Mouse (Mus musculus) urinary bladder, adult 2 months (tissue): Measurements from ENCODE around the gene Scand1. TPM values are rescaled to one million over a fixed set of nuclear protein-coding genes. Genes with fewer than 3 reads are reported as not detected.

Experiments
- polyA plus RNA-seq: library from polyadenylated mRNA; depleted of rRNA; stranded (reverse); fragments of >200 nt; gene quantifications from 2 replicates; pipeline ENCODE4 v1.2.3, GENCODE M21; 2012; rRNA removed

The Scand1 gene
- polyA plus RNA-seq, 1 experiment, result 72.5 TPM

Other genes with a start within 250 kb of the Scand1 start
- gene Spag4, start 247.5 kb downstream of the Scand1 start, polyA plus RNA-seq, result 4.4 and 5.1 TPM in 2 replicates
- gene Cpne1, start 200.7 kb downstream of the Scand1 start, polyA plus RNA-seq, result 46.2 and 60.5 TPM in 2 replicates
- gene Rbm12, start 200.7 kb downstream of the Scand1 start, polyA plus RNA-seq, result 4.6 and 7.5 TPM in 2 replicates
- 4.2 and 5.1 TPM in 2 replicates for gene Gm28036, start 185.6 kb downstream of the Scand1 start, polyA plus RNA-seq
- 210 and 265 TPM in 2 replicates for gene Romo1, start 168.7 kb downstream of the Scand1 start, polyA plus RNA-seq
- gene Nfs1, start 168.5 kb downstream of the Scand1 start, polyA plus RNA-seq, result 38.6 and 49.2 TPM in 2 replicates
- 131 and 161 TPM in 2 replicates for gene Rbm39, start 132.5 kb downstream of the Scand1 start, polyA plus RNA-seq
- 13.2 and 15.4 TPM in 2 replicates for gene Phf20, start 116.2 kb downstream of the Scand1 start, polyA plus RNA-seq
- 3.4 and 4.5 TPM in 2 replicates for gene Cnbd2, start 405 bp downstream of the Scand1 start, polyA plus RNA-seq
- gene Epb41l1, start 108.2 kb upstream of the Scand1 start, polyA plus RNA-seq, result 36.9 and 46.7 TPM in 2 replicates
- gene Aar2, start 234.9 kb upstream of the Scand1 start, polyA plus RNA-seq, result 18.6 and 20.4 TPM in 2 replicates